Mouse (Mus musculus): ENCODE data around the gene Runx1. TPM values are rescaled to one million over a fixed set of nuclear protein-coding genes. Genes with fewer than 3 reads are reported as not detected.

The Runx1 gene
- polyA plus RNA-seq, 1 experiment from 2014 or later = 0.30 TPM

GRCm38 (mm10) chr16:92824003-92824722 is 1.8 kb downstream of the Runx1 start:
- 74% methylated on average over 6 of the region's 6 CpGs for WGBS
- Histone ChIP-seq H3K9me3 (replicated peaks) (no peaks in the 10 kb centered on the region), H3K4me1 (peaks cover 18% of the 10 kb centered on the region), H3K36me3 (ENCODE audit: poor library complexity, severe bottlenecking) (no peaks in the 10 kb centered on the region), H3K27me3 (no peaks in the 10 kb centered on the region; the same call in 1 of the 2 replicates), H3K9ac (no peak overlapping the region), H3K4me3 (no peak overlapping the region), H3K4me2 (no peak overlapping the region), H3K27ac (no peak overlapping the region)
- ATAC-seq = no peak

- no peak overlapping the region for H3K4me3 ChIP-seq
- WGBS = 53% methylated on average over 5 of the region's 5 CpGs
- no peak for ATAC-seq
- no peak overlapping the region for H3K9ac ChIP-seq
- H3K9me3 ChIP-seq (replicated peaks) = no peaks in the 10 kb centered on the region
- peaks cover 14% of the 10 kb centered on the region for H3K4me1 ChIP-seq
- H3K4me2 ChIP-seq = no peak overlapping the region
- H3K36me3 ChIP-seq (ENCODE audit: poor library complexity, severe bottlenecking) = no peaks in the 10 kb centered on the region
- H3K27ac ChIP-seq = no peak overlapping the region
- no peaks in the 10 kb centered on the region; the same call in 1 of the 2 replicates for H3K27me3 ChIP-seq
Observed at GRCm38 (mm10) chr16:92823381-92823862, 2.5 kb downstream of the Runx1 start.

GRCm38 (mm10) chr16:92822676-92823075 is 3.3 kb downstream of the Runx1 start:
- H3K4me1 ChIP-seq = peaks cover 7% of the 10 kb centered on the region
- H3K36me3 ChIP-seq (ENCODE audit: poor library complexity, severe bottlenecking) = no peaks in the 10 kb centered on the region
- no peak overlapping the region for H3K4me3 ChIP-seq
- no peaks in the 10 kb centered on the region for H3K9me3 ChIP-seq (replicated peaks)
- no peak overlapping the region for H3K9ac ChIP-seq
- H3K27me3 ChIP-seq = no peaks in the 10 kb centered on the region; the same call in 1 of the 2 replicates
- 89% methylated on average over 12 of the region's 12 CpGs for WGBS
- H3K4me2 ChIP-seq = no peak overlapping the region
- no peak overlapping the region for H3K27ac ChIP-seq
- ATAC-seq = no peak

GRCm38 (mm10) chr16:92821938-92822629 is 3.9 kb downstream of the Runx1 start:
- no peaks in the 10 kb centered on the region for H3K36me3 ChIP-seq (ENCODE audit: poor library complexity, severe bottlenecking)

GRCm38 (mm10) chr16:92821596-92821937 is 4.4 kb downstream of the Runx1 start:
- Histone ChIP-seq H3K4me1 (peaks cover 4% of the 10 kb centered on the region; the same call in 1 of the 2 replicates), H3K27ac (no peak overlapping the region), H3K9ac (no peak overlapping the region), H3K27me3 (no peaks in the 10 kb centered on the region; the same call in 1 of the 2 replicates), H3K4me3 (no peak overlapping the region), H3K36me3 (ENCODE audit: poor library complexity, severe bottlenecking) (no peaks in the 10 kb centered on the region), H3K4me2 (no peak overlapping the region), H3K9me3 (replicated peaks) (no peaks in the 10 kb centered on the region)
- no peak for ATAC-seq
- 80% methylated on average over 5 of the region's 5 CpGs for WGBS

More at GRCm38 (mm10) chr16:92821938-92822629, 3.9 kb downstream of the Runx1 start:
- no peak overlapping the region for H3K4me3 ChIP-seq
- no peak for ATAC-seq
- no peak overlapping the region for H3K4me2 ChIP-seq
- peaks cover 4% of the 10 kb centered on the region; the same call in 1 of the 2 replicates for H3K4me1 ChIP-seq
- WGBS = 67% methylated on average over 14 of the region's 14 CpGs
- no peaks in the 10 kb centered on the region; the same call in 1 of the 2 replicates for H3K27me3 ChIP-seq
- no peak overlapping the region for H3K9ac ChIP-seq
- no peak overlapping the region for H3K27ac ChIP-seq
- no peaks in the 10 kb centered on the region for H3K9me3 ChIP-seq (replicated peaks)

GRCm38 (mm10) chr16:92820451-92820850 is 5.5 kb downstream of the Runx1 start:
- H3K36me3 ChIP-seq (ENCODE audit: poor library complexity, severe bottlenecking) = no peaks in the 10 kb centered on the region
- H3K4me3 ChIP-seq = no peak overlapping the region
- ATAC-seq = no peak
- no peak overlapping the region for H3K9ac ChIP-seq
- H3K4me2 ChIP-seq = no peak overlapping the region
- no peaks in the 10 kb centered on the region; the same call in 1 of the 2 replicates for H3K27me3 ChIP-seq
- H3K9me3 ChIP-seq (replicated peaks) = no peaks in the 10 kb centered on the region
- peaks cover 4% of the 10 kb centered on the region; the same call in 1 of the 2 replicates for H3K4me1 ChIP-seq
- 90% methylated on average over 6 of the region's 6 CpGs for WGBS
- H3K27ac ChIP-seq = no peak overlapping the region

- H3K4me2 ChIP-seq = no peak overlapping the region
- peaks cover 4% of the 10 kb centered on the region; the same call in 1 of the 2 replicates for H3K4me1 ChIP-seq
- H3K36me3 ChIP-seq (ENCODE audit: poor library complexity, severe bottlenecking) = no peaks in the 10 kb centered on the region
- H3K9me3 ChIP-seq (replicated peaks) = no peaks in the 10 kb centered on the region
- H3K4me3 ChIP-seq = no peak overlapping the region
- no peaks in the 10 kb centered on the region; the same call in 1 of the 2 replicates for H3K27me3 ChIP-seq
- whole genome bisulfite sequencing = 85% methylated on average over 8 of the region's 8 CpGs
- H3K27ac ChIP-seq = no peak overlapping the region
- ATAC-seq = no peak
- H3K9ac ChIP-seq = no peak overlapping the region
Observed at GRCm38 (mm10) chr16:92818480-92819269, 7.3 kb downstream of the Runx1 start.

GRCm38 (mm10) chr16:92816092-92816491 is 9.9 kb downstream of the Runx1 start:
- Histone ChIP-seq H3K27me3 (no peaks in the 10 kb centered on the region), H3K4me3 (no peak overlapping the region), H3K27ac (no peak overlapping the region), H3K36me3 (ENCODE audit: poor library complexity, severe bottlenecking) (no peaks in the 10 kb centered on the region), H3K9ac (no peak overlapping the region), H3K4me1 (no peaks in the 10 kb centered on the region), H3K9me3 (replicated peaks) (no peaks in the 10 kb centered on the region), H3K4me2 (no peak overlapping the region)
- ATAC-seq = no peak
- 81% methylated on average over 7 of the region's 7 CpGs for WGBS

- Histone ChIP-seq H3K27ac (no peak overlapping the region), H3K4me1 (no peaks in the 10 kb centered on the region), H3K9me3 (replicated peaks) (no peaks in the 10 kb centered on the region), H3K27me3 (no peaks in the 10 kb centered on the region), H3K36me3 (ENCODE audit: poor library complexity, severe bottlenecking) (no peaks in the 10 kb centered on the region), H3K9ac (no peak overlapping the region), H3K4me3 (no peak overlapping the region), H3K4me2 (no peak overlapping the region)
- WGBS = 58% methylated on average over 2 of the region's 2 CpGs
- no peak for ATAC-seq
Observed at GRCm38 (mm10) chr16:92815195-92815527, 10.8 kb downstream of the Runx1 start.

- Histone ChIP-seq H3K9me3 (replicated peaks) (no peaks in the 10 kb centered on the region), H3K27ac (no peak overlapping the region), H3K4me3 (no peak overlapping the region), H3K27me3 (no peaks in the 10 kb centered on the region), H3K4me1 (no peaks in the 10 kb centered on the region), H3K36me3 (ENCODE audit: poor library complexity, severe bottlenecking) (no peaks in the 10 kb centered on the region), H3K9ac (no peak overlapping the region), H3K4me2 (no peak overlapping the region)
- 70% methylated on average over 5 of the region's 5 CpGs for WGBS
- no peak for ATAC-seq
Observed at GRCm38 (mm10) chr16:92814366-92815194, 11.4 kb downstream of the Runx1 start.

GRCm38 (mm10) chr16:92812405-92812804 is 13.5 kb downstream of the Runx1 start:
- Histone ChIP-seq H3K27me3 (no peaks in the 10 kb centered on the region), H3K27ac (no peak overlapping the region), H3K4me3 (no peak overlapping the region), H3K36me3 (ENCODE audit: poor library complexity, severe bottlenecking) (no peaks in the 10 kb centered on the region), H3K9me3 (replicated peaks) (no peaks in the 10 kb centered on the region), H3K4me2 (no peak overlapping the region), H3K9ac (no peak overlapping the region), H3K4me1 (no peaks in the 10 kb centered on the region)
- no peak for ATAC-seq
- WGBS = 82% methylated on average over 3 of the region's 3 CpGs
